Mouse (Mus musculus) MEL (cell line): ENCODE measurements at regions not wholly inside any gene's neighbourhood (a gene's known extent, or its start where the extent isn't known, plus 50 kb on each side); places are given as distances from the start of the nearest gene placed in this dataset.

Source experiments
- DNase-seq: peaks from one replicate; pipeline ENCODE4 v3.0.0; 2011; ENCODE audit warnings: low read depth, low spot score
- H3K27ac ChIP-seq: 2 replicates; pipeline ENCODE4 v1.5.1; 2012; ENCODE audit warnings: low read depth, mild to moderate bottlenecking, control low read depth, low read length, moderate library complexity; ENCODE audit not compliant: control insufficient read depth
- H3K27me3 ChIP-seq, 2 experiments: fragments of 150-350 bp in 1 of 2; sonication (generic) in 1 of 2; 2 replicates each; pipeline ENCODE4 v1.6.1; 2012; ENCODE audit warnings: low read length in 2 of 2, mild to moderate bottlenecking in 2 of 2, improper control_type of control experiment in 1 of 2, moderate library complexity in 1 of 2; ENCODE audit not compliant: insufficient read depth in 2 of 2, control insufficient read depth in 1 of 2
- H3K36me3 ChIP-seq, 2 experiments: 2 replicates each; pipeline ENCODE4 v1.6.1; 2012 to 2014; ENCODE audit warnings: low read length in 2 of 2, improper control_type of control experiment in 1 of 2, inconsistent platforms in 1 of 2, mild to moderate bottlenecking in 1 of 2; ENCODE audit not compliant: insufficient read depth in 2 of 2, control insufficient read depth in 1 of 2
- H3K4me1 ChIP-seq, 2 experiments: fragments of 150-350 bp in 1 of 2; sonication (generic) in 1 of 2; 2 replicates each; pipeline ENCODE4 v1.6.1; 2012; ENCODE audit warnings: low read length in 2 of 2, improper control_type of control experiment in 1 of 2, mild to moderate bottlenecking in 1 of 2; ENCODE audit not compliant: insufficient read depth in 2 of 2, control insufficient read depth in 1 of 2
- H3K4me3 ChIP-seq, 2 experiments: fragments of 150-350 bp in 1 of 2; sonication (generic) in 1 of 2; 2 replicates each; pipeline ENCODE4 v1.5.1; 2012; ENCODE audit warnings: low read depth in 2 of 2, low read length in 2 of 2, mild to moderate bottlenecking in 2 of 2, moderate library complexity in 2 of 2, control low read depth in 1 of 2, improper control_type of control experiment in 1 of 2; ENCODE audit not compliant: control insufficient read depth in 1 of 2, insufficient read depth in 1 of 2
- H3K79me2 ChIP-seq: 2 replicates; pipeline ENCODE4 v1.6.1; 2012; ENCODE audit warnings: mild to moderate bottlenecking, low read length, moderate library complexity; ENCODE audit not compliant: control insufficient read depth, poor library complexity, insufficient read depth
- H3K9ac ChIP-seq: 2 replicates; pipeline ENCODE4 v1.6.1; 2012; ENCODE audit warnings: low read depth, mild to moderate bottlenecking, control low read depth, low read length, moderate library complexity; ENCODE audit not compliant: control insufficient read depth, poor library complexity, severe bottlenecking
- H3K9me3 ChIP-seq: fragments of 150-350 bp; sonication (generic); replicated peaks from 2 replicates; pipeline ENCODE4 v1.6.1; 2012; ENCODE audit warnings: mild to moderate bottlenecking, low read length, improper control_type of control experiment, moderate library complexity; ENCODE audit not compliant: insufficient read depth
- BHLHE40 ChIP-seq: IDR thresholded peaks from 2 replicates; pipeline ENCODE4 v1.6.1; 2012; ENCODE audit warnings: low read depth, mild to moderate bottlenecking, inconsistent platforms, low read length, improper control_type of control experiment, borderline replicate concordance
- CHD1 ChIP-seq: IDR thresholded peaks from 2 replicates; pipeline ENCODE4 v1.6.1; 2012; ENCODE audit warnings: low read depth, mild to moderate bottlenecking, inconsistent platforms, low read length, improper control_type of control experiment
- CHD2 ChIP-seq: IDR thresholded peaks from 2 replicates; pipeline ENCODE4 v1.6.1; 2011; ENCODE audit warnings: low read length, improper control_type of control experiment
- CTCF ChIP-seq, 3 experiments: IDR thresholded peaks in 2 of 3; conservative IDR thresholded peaks in 1 of 3; 2 replicates each; pipeline ENCODE4 v1.5.1; 2011 to 2012; ENCODE audit warnings: low read length in 3 of 3, low read depth in 2 of 3, mild to moderate bottlenecking in 2 of 3, improper control_type of control experiment in 1 of 3, inconsistent platforms in 1 of 3, mixed read lengths in 1 of 3, moderate library complexity in 1 of 3; ENCODE audit not compliant: control insufficient read depth in 1 of 3, insufficient read depth in 1 of 3, poor library complexity in 1 of 3, severe bottlenecking in 1 of 3
- E2F4 ChIP-seq: IDR thresholded peaks from 2 replicates; pipeline ENCODE4 v1.6.1; 2011; ENCODE audit warnings: low read depth, low read length, improper control_type of control experiment, borderline replicate concordance
- ELF1 ChIP-seq: IDR thresholded peaks from 2 replicates; pipeline ENCODE4 v1.6.1; 2014; ENCODE audit warnings: low read depth, mild to moderate bottlenecking, inconsistent platforms, low read length, improper control_type of control experiment, moderate library complexity
- EP300 ChIP-seq, 2 experiments: IDR thresholded peaks; 2 replicates each; pipeline ENCODE4 v1.6.1; 2011; ENCODE audit warnings: improper control_type of control experiment in 2 of 2, low read length in 2 of 2, low read depth in 1 of 2, mild to moderate bottlenecking in 1 of 2
- ETS1 ChIP-seq: IDR thresholded peaks from 2 replicates; pipeline ENCODE4 v1.6.1; 2012; ENCODE audit warnings: low read depth, mild to moderate bottlenecking, inconsistent platforms, low read length, improper control_type of control experiment, moderate library complexity
- GABPA ChIP-seq: IDR thresholded peaks from 2 replicates; pipeline ENCODE4 v1.6.1; 2012; ENCODE audit warnings: low read depth, mild to moderate bottlenecking, inconsistent platforms, low read length, improper control_type of control experiment, moderate library complexity
- GATA1 ChIP-seq: IDR thresholded peaks from 2 replicates; pipeline ENCODE4 v1.6.1; 2011; ENCODE audit warnings: low read depth, low read length, improper control_type of control experiment
- JUND ChIP-seq: IDR thresholded peaks from 2 replicates; pipeline ENCODE4 v1.6.1; 2011; ENCODE audit warnings: low read depth, mild to moderate bottlenecking, improper control_type of control experiment, low read length
- KAT2A ChIP-seq: conservative IDR thresholded peaks from 2 replicates; pipeline ENCODE4 v1.6.1; 2012; ENCODE audit warnings: low read depth, low read length, improper control_type of control experiment, inconsistent platforms
- MAFK ChIP-seq: IDR thresholded peaks from 2 replicates; pipeline ENCODE4 v1.6.1; 2011; ENCODE audit warnings: low read depth, mild to moderate bottlenecking, low read length, improper control_type of control experiment, borderline replicate concordance
- MAX ChIP-seq: IDR thresholded peaks from 2 replicates; pipeline ENCODE4 v1.6.1; 2011; ENCODE audit warnings: low read length, improper control_type of control experiment
- MAZ ChIP-seq: IDR thresholded peaks from 2 replicates; pipeline ENCODE4 v1.6.1; 2012; ENCODE audit warnings: low read depth, mild to moderate bottlenecking, inconsistent platforms, low read length, improper control_type of control experiment
- MXI1 ChIP-seq: IDR thresholded peaks from 2 replicates; pipeline ENCODE4 v1.6.1; 2011; ENCODE audit warnings: mild to moderate bottlenecking, low read depth, low read length, improper control_type of control experiment
- MYB ChIP-seq: IDR thresholded peaks from 2 replicates; pipeline ENCODE4 v1.6.1; 2011; ENCODE audit warnings: mild to moderate bottlenecking, low read depth, low read length, improper control_type of control experiment
- NELFE ChIP-seq: IDR thresholded peaks from 2 replicates; pipeline ENCODE4 v1.6.1; 2011; ENCODE audit warnings: low read depth, low read length, improper control_type of control experiment
- POLR2AphosphoS2 ChIP-seq: IDR thresholded peaks from 2 replicates; pipeline ENCODE4 v1.6.1; 2011; ENCODE audit warnings: low read length, improper control_type of control experiment
- RAD21 ChIP-seq: IDR thresholded peaks from 2 replicates; pipeline ENCODE4 v1.6.1; 2011; ENCODE audit warnings: mild to moderate bottlenecking, low read depth, low read length, improper control_type of control experiment
- RCOR1 ChIP-seq: IDR thresholded peaks from 2 replicates; pipeline ENCODE4 v1.6.1; 2012; ENCODE audit warnings: low read depth, mild to moderate bottlenecking, inconsistent platforms, low read length, improper control_type of control experiment
- SIN3A ChIP-seq: IDR thresholded peaks from 2 replicates; pipeline ENCODE4 v1.6.1; 2012; ENCODE audit warnings: low read length, improper control_type of control experiment, inconsistent platforms
- SMC3 ChIP-seq: IDR thresholded peaks from 2 replicates; pipeline ENCODE4 v1.6.1; 2011; ENCODE audit warnings: low read depth, low read length, improper control_type of control experiment
- TAL1 ChIP-seq: IDR thresholded peaks from 2 replicates; pipeline ENCODE4 v1.6.1; 2012; ENCODE audit warnings: mild to moderate bottlenecking, inconsistent platforms, low read length, moderate library complexity, mixed read lengths
- TBP ChIP-seq: IDR thresholded peaks from 2 replicates; pipeline ENCODE4 v1.8.0; 2011; ENCODE audit warnings: low read depth, low read length, improper control_type of control experiment
- TCF12 ChIP-seq: IDR thresholded peaks from 2 replicates; pipeline ENCODE4 v1.6.1; 2014; ENCODE audit warnings: low read depth, mild to moderate bottlenecking, inconsistent platforms, low read length, improper control_type of control experiment, moderate library complexity
- UBTF ChIP-seq: IDR thresholded peaks from 2 replicates; pipeline ENCODE4 v1.6.1; 2012; ENCODE audit warnings: low read depth, mild to moderate bottlenecking, inconsistent platforms, low read length, improper control_type of control experiment, moderate library complexity, borderline replicate concordance; ENCODE audit not compliant: insufficient read depth
- USF1 ChIP-seq: IDR thresholded peaks from 2 replicates; pipeline ENCODE4 v1.6.1; 2014; ENCODE audit warnings: low read depth, mild to moderate bottlenecking, inconsistent platforms, low read length, improper control_type of control experiment, moderate library complexity
- USF2 ChIP-seq, 2 experiments: IDR thresholded peaks; 2 replicates each; pipeline ENCODE4 v1.6.1; 2011 to 2012; ENCODE audit warnings: improper control_type of control experiment in 2 of 2, low read length in 2 of 2, borderline replicate concordance in 1 of 2, inconsistent platforms in 1 of 2, low read depth in 1 of 2, mild to moderate bottlenecking in 1 of 2; ENCODE audit not compliant: insufficient read depth in 1 of 2
- ZKSCAN1 ChIP-seq: IDR thresholded peaks from 2 replicates; pipeline ENCODE4 v1.6.1; 2012; ENCODE audit warnings: low read depth, mild to moderate bottlenecking, inconsistent platforms, low read length, improper control_type of control experiment, moderate library complexity
- ZNF384 ChIP-seq: IDR thresholded peaks from 2 replicates; pipeline ENCODE4 v1.6.1; 2012; ENCODE audit warnings: low read depth, mild to moderate bottlenecking, inconsistent platforms, low read length, improper control_type of control experiment

DNA sequence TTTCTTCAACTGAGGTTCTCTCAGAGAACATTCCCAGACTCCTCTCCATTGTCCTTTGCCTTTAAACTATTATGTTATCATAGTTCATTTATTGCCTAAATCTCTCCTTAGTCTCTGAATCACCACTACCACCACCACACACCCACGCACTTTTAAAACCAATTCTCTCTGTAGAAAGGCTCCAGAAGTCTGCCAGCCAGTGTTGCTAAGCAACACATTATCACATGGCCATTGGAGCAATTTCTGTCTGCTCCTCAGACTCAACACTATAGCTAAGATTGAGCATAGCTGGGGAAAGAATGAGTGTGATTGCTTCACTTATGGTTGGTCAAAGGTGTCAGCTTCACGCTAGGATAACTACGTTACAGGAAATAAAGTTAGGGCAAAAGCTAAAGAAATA is 59.3 kb downstream of the Trap1a start:
- Histone ChIP-seq H3K27me3 (peaks cover 1 to 4% of the 10 kb centered on the region in 2 experiments; a peak in 3 of 4 replicates), H3K79me2 (no peaks in the 10 kb centered on the region), H3K4me3 (no peak overlapping the region), H3K4me1 (no peaks in the 10 kb centered on the region), H3K9ac (no peak overlapping the region), H3K36me3 (peaks cover 0 to 3% of the 10 kb centered on the region in 2 experiments; a peak in 2 of 4 replicates), H3K9me3 (no peaks in the 10 kb centered on the region), H3K27ac (no peak overlapping the region)
- no peak for TF ChIP-seq CHD2
- TF ChIP-seq ZNF384, result no peak
- no peak for TF ChIP-seq NELFE
- no peak for TF ChIP-seq MAZ
- TF ChIP-seq USF1, result 0 out of 2 replicates have a peak, but pooled peaks have one; percentile 20
- no peak for TF ChIP-seq GATA1
- no peak for TF ChIP-seq E2F4
- no peak for TF ChIP-seq ZKSCAN1
- DNase-seq, result peak; percentile 39

DNA sequence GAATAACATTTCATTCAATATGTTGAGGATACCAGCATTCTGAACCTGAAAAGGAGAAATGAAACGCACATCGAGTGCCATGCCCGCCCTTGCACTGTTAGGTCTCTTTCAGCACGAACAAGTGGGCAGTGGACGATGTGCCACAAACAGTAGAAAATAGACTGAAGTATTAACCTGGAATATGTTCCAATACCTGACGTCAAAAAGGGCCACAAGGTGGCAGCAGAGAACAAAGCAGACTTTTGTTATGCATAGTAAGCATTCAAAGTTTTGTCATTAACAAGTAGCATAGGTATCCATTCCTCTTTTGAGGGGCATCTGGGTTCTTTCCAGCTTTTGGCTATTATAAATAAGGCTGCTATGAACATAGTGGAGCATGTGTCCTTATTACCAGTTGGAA is 63.5 kb upstream of the D330045A20Rik start:
- Histone ChIP-seq H3K27me3 (no peaks in the 10 kb centered on the region), H3K79me2 (no peaks in the 10 kb centered on the region), H3K36me3 (no peaks in the 10 kb centered on the region), H3K9ac (no peak overlapping the region), H3K4me1 (peaks cover 0 to 2% of the 10 kb centered on the region in 2 experiments; a peak in 1 of 4 replicates), H3K27ac (no peak overlapping the region), H3K9me3 (no peaks in the 10 kb centered on the region), H3K4me3 (peak overlapping the region in 1 of 2 experiments; percentile 35; a peak in 1 of 4 replicates)
- DNase-seq, result peak; percentile 82
- TF ChIP-seq RAD21, result peak; percentile 89
- no peak for TF ChIP-seq POLR2AphosphoS2
- TF ChIP-seq E2F4, result no peak
- no peak for TF ChIP-seq MXI1
- no peak for TF ChIP-seq ELF1
- TF ChIP-seq MYB, result no peak
- TF ChIP-seq CTCF (IDR thresholded peaks at IDR 0.05 in 2 of 3, conservative IDR thresholded peaks at IDR 0.05 in 1 of 3; ENCODE audit: control insufficient read depth in 1 of 3, insufficient read depth in 1 of 3, low read depth in 2 of 3, low read length in 3 of 3, poor library complexity in 1 of 3, severe bottlenecking in 1 of 3), result peak; percentile 25 to 86 (median 61); a peak in 4 of 6 replicates
- no peak for TF ChIP-seq MAX
- TF ChIP-seq UBTF, result no peak
- TF ChIP-seq MAZ, result no peak
- TF ChIP-seq SIN3A, result no peak
- TF ChIP-seq CHD2, result no peak
- no peak for TF ChIP-seq KAT2A
- peak; percentile 73; the same call in 1 of the 2 replicates for TF ChIP-seq MAFK
- TF ChIP-seq GABPA, result no peak
- peak; percentile 96 for TF ChIP-seq SMC3
- no peak for TF ChIP-seq GATA1
- no peak for TF ChIP-seq ZNF384
- TF ChIP-seq RCOR1, result no peak
- no peak for TF ChIP-seq BHLHE40
- no peak for TF ChIP-seq TBP
- TF ChIP-seq USF2 (IDR thresholded peaks at IDR 0.05; ENCODE audit: borderline replicate concordance in 1 of 2, insufficient read depth in 1 of 2, low read depth in 1 of 2, low read length in 2 of 2), result no peak
- no peak for TF ChIP-seq JUND
- TF ChIP-seq EP300 (IDR thresholded peaks at IDR 0.05; ENCODE audit: low read depth in 1 of 2, low read length in 2 of 2), result no peak
- TF ChIP-seq NELFE, result no peak
- TF ChIP-seq TCF12, result no peak
- TF ChIP-seq CHD1, result no peak
- no peak for TF ChIP-seq TAL1
- no peak for TF ChIP-seq ETS1
